Mouse (Mus musculus): ENCODE measurements around the gene Ak4. TPM values are rescaled to one million over a fixed set of nuclear protein-coding genes. Genes with fewer than 3 reads are reported as not detected.

Ak4 gene
- polyA plus RNA-seq, 2 experiments, result 3.5 to 6.5 TPM

DNA sequence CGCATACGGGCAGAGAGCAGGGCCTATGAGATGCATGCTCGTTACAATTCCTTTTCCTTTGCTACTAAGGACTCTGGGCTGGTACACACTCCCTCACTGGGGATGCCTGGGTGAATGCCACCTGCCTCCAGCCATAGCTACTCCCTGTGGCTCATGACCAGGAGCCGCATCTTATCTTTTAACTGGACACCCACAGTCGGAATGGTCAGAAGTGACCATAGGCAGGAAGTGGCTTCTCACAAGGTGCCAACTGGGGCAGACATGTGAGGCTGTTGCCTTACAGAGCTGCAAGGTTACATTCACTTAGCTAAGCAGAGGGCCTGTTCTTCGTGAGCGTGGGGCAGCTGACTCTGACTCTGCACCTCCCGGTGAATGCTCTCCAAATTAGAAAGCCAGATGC is 38.1 kb downstream of the Ak4 start:
- H3K9ac ChIP-seq (replicated peaks), result no peak overlapping the region
- TF ChIP-seq EP300 (IDR thresholded peaks at IDR 0.05; ENCODE audit: low read depth), result no peak
- no peak for TF ChIP-seq CTCF (IDR thresholded peaks at IDR 0.05; ENCODE audit: low read depth)
- WGBS (ENCODE audit: insufficient replicate concordance), result 76% methylated on average over 8 of the region's 8 CpGs
- DNase-seq (ENCODE audit: low read depth in 3 of 3, low spot score in 3 of 3), result no peak
- H3K4me2 ChIP-seq (ENCODE audit: low read depth), result no peak overlapping the region
- H3K27me3 ChIP-seq (ENCODE audit: control insufficient read depth, insufficient read depth, low read length), result no peaks in the 10 kb centered on the region
- H3K4me1 ChIP-seq (replicated peaks; ENCODE audit: control insufficient read depth in 2 of 2, insufficient read depth in 2 of 2, low read length in 1 of 2), result no peaks in the 10 kb centered on the region
- ATAC-seq (ENCODE audit: insufficient read depth), result no peak
- H3K9me3 ChIP-seq (ENCODE audit: control insufficient read depth, low read length), result no peaks in the 10 kb centered on the region
- H3K36me3 ChIP-seq (replicated peaks; ENCODE audit: control insufficient read depth, insufficient read depth, low read depth), result no peaks in the 10 kb centered on the region
- H3K4me3 ChIP-seq (ENCODE audit: insufficient read depth in 1 of 2, low read depth in 2 of 2, low read length in 2 of 2), result no peak overlapping the region
- no peak overlapping the region for H3K27ac ChIP-seq

DNA sequence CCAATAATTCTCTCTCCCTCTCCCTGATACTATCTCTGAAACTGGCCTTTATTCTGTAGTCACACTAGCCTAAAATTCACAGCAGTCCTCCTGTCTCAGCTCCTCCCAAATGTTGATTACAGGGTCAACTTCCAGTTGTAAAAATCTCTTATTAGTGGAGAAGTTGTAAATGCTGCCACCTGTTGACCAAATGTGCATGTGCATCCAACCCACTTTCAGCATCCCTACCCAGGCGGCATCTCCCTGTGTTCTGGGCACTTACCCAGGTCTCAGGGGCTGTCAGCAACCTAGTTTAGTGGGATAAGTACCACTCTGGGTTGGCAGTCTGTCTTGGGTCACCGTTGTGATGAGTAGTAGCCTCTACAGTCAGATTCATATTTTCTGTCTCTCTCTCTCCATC is 39.3 kb downstream of the Ak4 start:
- DNase-seq (ENCODE audit: low read depth in 3 of 3, low spot score in 3 of 3), result peak in 2 of 3 experiments; percentile 5 to 10
- H3K4me1 ChIP-seq (replicated peaks; ENCODE audit: control insufficient read depth in 2 of 2, insufficient read depth in 2 of 2, low read length in 1 of 2), result no peaks in the 10 kb centered on the region
- H3K27me3 ChIP-seq (ENCODE audit: control insufficient read depth, insufficient read depth, low read length), result no peaks in the 10 kb centered on the region
- no peaks in the 10 kb centered on the region for H3K9me3 ChIP-seq (ENCODE audit: control insufficient read depth, low read length)
- H3K4me3 ChIP-seq (ENCODE audit: insufficient read depth in 1 of 2, low read depth in 2 of 2, low read length in 2 of 2), result no peak overlapping the region
- H3K36me3 ChIP-seq (replicated peaks; ENCODE audit: control insufficient read depth, insufficient read depth, low read depth), result no peaks in the 10 kb centered on the region
- H3K4me2 ChIP-seq (ENCODE audit: low read depth), result no peak overlapping the region
- no peak for ATAC-seq (ENCODE audit: insufficient read depth)
- no peak overlapping the region for H3K9ac ChIP-seq (replicated peaks)
- H3K27ac ChIP-seq, result no peak overlapping the region
- 31% methylated on average over 2 of the region's 2 CpGs for WGBS (ENCODE audit: insufficient replicate concordance)
- TF ChIP-seq EP300 (IDR thresholded peaks at IDR 0.05; ENCODE audit: low read depth) (no peak), CTCF (IDR thresholded peaks at IDR 0.05; ENCODE audit: low read depth) (peak; percentile 66)

DNA sequence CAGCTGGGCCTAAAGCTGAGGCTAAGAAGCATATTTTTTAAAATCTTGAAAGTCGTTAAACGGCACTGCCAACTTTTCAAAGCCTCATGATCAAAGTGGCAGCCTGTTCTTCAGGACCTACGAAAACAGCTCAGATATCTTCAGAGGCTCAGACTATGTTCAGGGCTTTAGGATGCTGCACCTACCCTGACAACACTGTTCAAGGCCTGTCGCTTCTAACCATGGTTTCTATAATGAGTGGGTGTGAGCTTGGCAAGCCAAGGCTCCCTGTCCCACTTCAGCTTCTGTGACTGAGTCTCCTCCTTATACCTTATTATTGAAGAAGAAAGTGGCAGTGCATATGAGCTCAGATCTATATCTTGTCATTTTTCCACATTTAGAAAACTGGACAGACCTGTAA is 40.3 kb downstream of the Ak4 start:
- 75% methylated on average over 4 of the region's 4 CpGs for WGBS (ENCODE audit: insufficient replicate concordance)
- Histone ChIP-seq H3K4me1 (replicated peaks; ENCODE audit: control insufficient read depth in 2 of 2, insufficient read depth in 2 of 2, low read length in 1 of 2) (no peaks in the 10 kb centered on the region), H3K27ac (no peak overlapping the region), H3K36me3 (replicated peaks; ENCODE audit: control insufficient read depth, insufficient read depth, low read depth) (no peaks in the 10 kb centered on the region), H3K4me2 (ENCODE audit: low read depth) (no peak overlapping the region), H3K9ac (replicated peaks) (no peak overlapping the region), H3K27me3 (ENCODE audit: control insufficient read depth, insufficient read depth, low read length) (no peaks in the 10 kb centered on the region), H3K9me3 (ENCODE audit: control insufficient read depth, low read length) (no peaks in the 10 kb centered on the region), H3K4me3 (ENCODE audit: insufficient read depth in 1 of 2, low read depth in 2 of 2, low read length in 2 of 2) (no peak overlapping the region)
- DNase-seq (ENCODE audit: low read depth in 3 of 3, low spot score in 3 of 3) (no peak), ATAC-seq (ENCODE audit: insufficient read depth) (no peak)
- no peak for TF ChIP-seq CTCF (IDR thresholded peaks at IDR 0.05; ENCODE audit: low read depth)
- TF ChIP-seq EP300 (IDR thresholded peaks at IDR 0.05; ENCODE audit: low read depth), result no peak

DNA sequence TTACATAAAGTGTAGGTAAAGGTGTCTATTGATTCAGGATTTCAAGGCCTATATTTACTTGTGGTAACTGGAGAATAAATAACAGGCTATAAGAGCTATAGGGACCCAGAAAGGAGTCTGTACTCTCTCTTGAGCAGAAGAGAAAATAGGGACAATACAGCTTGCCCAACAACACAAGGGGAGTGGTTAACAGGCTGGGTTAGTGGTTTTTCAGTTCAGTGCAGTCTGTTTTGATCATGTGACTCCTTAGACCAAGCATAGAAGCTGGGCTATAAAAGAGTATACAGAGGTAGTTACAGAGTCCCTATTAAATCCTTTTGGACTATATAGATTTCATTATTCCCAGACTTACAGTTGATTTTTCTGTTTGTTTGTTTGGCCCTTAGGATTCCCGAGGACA is 41.0 kb downstream of the Ak4 start:
- Histone ChIP-seq H3K36me3 (replicated peaks; ENCODE audit: control insufficient read depth, insufficient read depth, low read depth) (no peaks in the 10 kb centered on the region), H3K27me3 (ENCODE audit: control insufficient read depth, insufficient read depth, low read length) (no peaks in the 10 kb centered on the region), H3K4me1 (replicated peaks; ENCODE audit: control insufficient read depth in 2 of 2, insufficient read depth in 2 of 2, low read length in 1 of 2) (no peaks in the 10 kb centered on the region), H3K4me3 (ENCODE audit: insufficient read depth in 1 of 2, low read depth in 2 of 2, low read length in 2 of 2) (no peak overlapping the region), H3K4me2 (ENCODE audit: low read depth) (no peak overlapping the region), H3K9ac (replicated peaks) (no peak overlapping the region), H3K27ac (no peak overlapping the region), H3K9me3 (ENCODE audit: control insufficient read depth, low read length) (no peaks in the 10 kb centered on the region)
- no peak for ATAC-seq (ENCODE audit: insufficient read depth)
- 42% methylated on average over 1 of the region's 1 CpGs for WGBS (ENCODE audit: insufficient replicate concordance)
- no peak for DNase-seq (ENCODE audit: low read depth in 3 of 3, low spot score in 3 of 3)
- TF ChIP-seq EP300 (IDR thresholded peaks at IDR 0.05; ENCODE audit: low read depth) (no peak), CTCF (IDR thresholded peaks at IDR 0.05; ENCODE audit: low read depth) (no peak)

DNA sequence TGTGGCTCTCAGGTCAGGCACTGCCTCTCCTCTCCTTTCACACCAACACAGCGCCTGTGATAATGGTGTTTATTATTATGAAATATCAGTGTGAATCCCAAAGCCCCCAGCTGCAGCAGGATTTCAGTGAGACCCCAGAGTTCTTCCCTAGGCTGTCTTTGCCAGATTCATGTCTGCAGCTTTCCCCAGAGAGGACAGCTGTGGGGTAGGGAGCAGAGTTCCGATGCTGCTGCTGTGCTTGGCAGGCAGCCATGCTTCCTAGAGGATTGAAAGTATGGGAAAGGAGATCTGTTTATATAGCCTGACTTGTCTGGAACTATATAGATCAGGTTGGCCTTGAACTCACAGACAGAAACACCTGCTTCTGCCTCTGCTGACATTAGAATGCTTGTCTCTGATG is 43.0 kb downstream of the Ak4 start:
- Histone ChIP-seq H3K4me2 (ENCODE audit: low read depth) (no peak overlapping the region), H3K36me3 (replicated peaks; ENCODE audit: control insufficient read depth, insufficient read depth, low read depth) (no peaks in the 10 kb centered on the region), H3K27ac (no peak overlapping the region), H3K27me3 (ENCODE audit: control insufficient read depth, insufficient read depth, low read length) (no peaks in the 10 kb centered on the region), H3K4me3 (ENCODE audit: insufficient read depth in 1 of 2, low read depth in 2 of 2, low read length in 2 of 2) (no peak overlapping the region), H3K4me1 (replicated peaks; ENCODE audit: control insufficient read depth in 2 of 2, insufficient read depth in 2 of 2, low read length in 1 of 2) (no peaks in the 10 kb centered on the region), H3K9ac (replicated peaks) (no peak overlapping the region), H3K9me3 (ENCODE audit: control insufficient read depth, low read length) (no peaks in the 10 kb centered on the region)
- DNase-seq (ENCODE audit: low read depth in 3 of 3, low spot score in 3 of 3) (no peak), ATAC-seq (ENCODE audit: insufficient read depth) (no peak)
- TF ChIP-seq EP300 (IDR thresholded peaks at IDR 0.05; ENCODE audit: low read depth) (no peak), CTCF (IDR thresholded peaks at IDR 0.05; ENCODE audit: low read depth) (no peak)
- WGBS (ENCODE audit: insufficient replicate concordance), result 71% methylated on average over 2 of the region's 2 CpGs

Measured in liver, embryonic 14.5 days (tissue).